Mouse (Mus musculus): ENCODE measurements around the gene Tmem50b.

Gene Tmem50b

DNA sequence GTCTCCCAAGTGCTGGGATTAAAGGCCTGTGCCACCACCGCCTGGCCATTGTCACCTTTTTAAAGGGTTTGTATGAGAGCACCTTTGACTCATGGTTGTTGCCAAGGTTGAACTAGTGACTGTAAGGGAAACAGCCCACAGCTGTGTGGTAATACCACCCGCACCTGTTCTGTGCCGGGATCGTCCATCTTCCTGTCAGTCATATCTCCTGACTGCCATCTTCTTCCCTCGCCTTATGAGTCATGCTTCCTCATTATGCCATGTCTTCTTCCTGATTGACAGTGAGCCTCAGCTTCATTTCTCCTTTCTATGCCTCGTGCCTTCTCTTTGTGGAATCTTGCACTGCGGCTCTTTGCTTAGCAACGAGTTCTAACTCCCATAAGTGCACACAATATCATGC lies 9.4 kb upstream of the Tmem50b start:
- DNase-seq, result no peak

GRCm38 (mm10) chr16:91605156-91605555 lies 7.6 kb upstream of the Tmem50b start:
- no peak for DNase-seq

GRCm38 (mm10) chr16:91601693-91602092 lies 4.1 kb upstream of the Tmem50b start:
- no peak for DNase-seq

DNA sequence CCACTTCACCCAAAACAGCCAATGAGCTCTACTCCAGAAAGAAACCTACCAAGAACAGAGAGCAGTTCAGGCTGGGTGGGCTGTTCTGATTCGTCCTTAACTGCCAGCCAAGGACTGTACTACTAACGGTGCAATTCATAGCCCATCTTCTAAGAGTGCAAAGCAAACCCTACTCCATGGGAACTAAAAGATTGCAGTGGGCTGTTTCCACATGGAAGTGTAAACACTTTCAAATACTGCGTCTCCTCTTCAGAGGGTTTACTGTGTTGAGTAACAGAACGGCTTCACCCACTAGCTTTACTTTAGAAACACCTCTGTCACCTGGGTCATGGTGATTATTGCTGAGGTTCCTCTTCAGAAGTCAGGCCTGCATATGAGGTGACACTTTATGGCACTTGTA lies 3.5 kb upstream of the Tmem50b start:
- no peak for DNase-seq

DNA sequence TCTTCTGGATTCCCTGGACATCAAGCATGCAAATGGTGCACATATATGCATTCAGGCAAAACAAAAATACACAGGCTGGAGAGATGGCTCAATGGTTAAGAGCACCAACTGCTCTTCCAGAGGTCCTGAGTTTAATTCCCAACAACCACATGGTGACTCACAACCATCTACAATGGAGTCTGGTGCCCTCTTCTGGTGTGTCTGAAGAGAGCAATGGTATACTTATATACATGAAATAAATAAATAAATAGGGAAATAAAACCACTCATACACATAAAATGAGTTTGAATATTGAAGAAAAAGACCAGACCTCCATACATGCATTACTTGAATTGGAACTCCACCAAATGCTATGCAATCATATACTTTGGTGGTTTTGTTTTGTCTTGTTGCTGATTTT lies 1.6 kb upstream of the Tmem50b start:
- DNase-seq, result no peak

DNA sequence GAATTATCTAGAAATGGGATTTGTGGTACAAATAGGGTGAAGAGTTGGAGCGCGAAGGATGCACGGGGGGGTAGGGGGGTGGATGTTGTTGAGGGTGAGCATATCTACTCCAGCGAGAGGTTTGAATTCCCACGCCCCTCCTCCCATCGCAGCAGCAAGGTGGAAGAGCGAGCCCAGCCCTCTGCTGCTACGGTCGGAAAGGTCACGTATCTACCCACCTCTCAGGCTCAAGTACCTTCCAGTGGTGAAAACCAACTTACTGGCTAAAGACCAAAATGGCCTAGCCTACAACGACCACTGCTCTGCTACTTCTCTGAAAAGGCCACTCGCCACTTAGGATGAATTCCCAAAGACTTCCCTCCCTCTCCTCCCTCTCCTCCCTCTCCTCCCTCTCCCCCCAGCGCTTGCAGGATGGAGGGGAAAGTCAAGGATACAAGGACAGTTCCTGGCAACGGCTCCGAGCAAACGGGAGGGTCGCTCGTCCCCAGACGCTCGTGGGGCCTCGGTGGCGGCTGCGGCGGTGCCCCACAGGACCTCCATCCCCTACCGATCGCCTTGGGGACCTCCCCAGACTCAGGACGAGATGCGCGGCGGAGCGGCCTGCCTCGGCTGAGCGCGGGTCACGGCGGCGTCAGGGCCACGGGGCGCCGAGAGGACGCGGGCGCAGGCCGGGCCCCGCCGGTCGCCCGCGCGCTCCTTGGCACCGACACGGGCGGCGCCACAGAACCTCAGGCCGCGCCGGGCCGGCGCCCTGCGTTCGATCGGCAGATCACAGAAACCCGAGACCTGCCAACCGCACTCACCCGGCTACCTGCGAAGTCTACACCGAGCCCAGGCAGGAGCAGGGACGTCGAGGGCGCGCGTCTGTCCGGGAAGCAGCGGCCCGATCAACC lies 575 bp downstream of the Tmem50b start:
- DNase-seq, result no peak

GRCm38 (mm10) chr16:91596397-91596778 lies 1.2 kb downstream of the Tmem50b start:
- no peak for DNase-seq

DNA sequence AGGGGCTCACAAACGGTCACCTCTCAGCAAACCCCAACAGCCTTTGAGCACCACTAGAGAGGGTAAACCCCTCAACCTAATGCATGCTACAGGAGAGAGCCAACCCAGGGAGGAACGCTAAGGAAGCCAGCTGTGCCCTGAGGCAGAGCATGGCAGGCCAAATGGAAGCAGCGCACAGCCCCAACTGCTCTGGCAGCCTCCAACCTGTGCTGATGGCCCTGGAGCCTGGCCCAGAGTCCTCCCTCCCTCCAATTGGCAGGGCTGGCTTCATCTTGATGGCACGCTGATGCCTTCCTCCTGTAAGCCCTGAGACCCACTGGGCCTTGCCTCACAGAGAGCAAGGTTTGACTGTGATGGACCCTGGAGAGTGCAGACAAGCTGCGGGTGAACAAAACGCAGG lies 2.5 kb downstream of the Tmem50b start:
- peak; percentile 23 for DNase-seq

- no peak for DNase-seq
These were observed 4.3 kb downstream of the Tmem50b start for GRCm38 (mm10) chr16:91593262-91593661.

DNA sequence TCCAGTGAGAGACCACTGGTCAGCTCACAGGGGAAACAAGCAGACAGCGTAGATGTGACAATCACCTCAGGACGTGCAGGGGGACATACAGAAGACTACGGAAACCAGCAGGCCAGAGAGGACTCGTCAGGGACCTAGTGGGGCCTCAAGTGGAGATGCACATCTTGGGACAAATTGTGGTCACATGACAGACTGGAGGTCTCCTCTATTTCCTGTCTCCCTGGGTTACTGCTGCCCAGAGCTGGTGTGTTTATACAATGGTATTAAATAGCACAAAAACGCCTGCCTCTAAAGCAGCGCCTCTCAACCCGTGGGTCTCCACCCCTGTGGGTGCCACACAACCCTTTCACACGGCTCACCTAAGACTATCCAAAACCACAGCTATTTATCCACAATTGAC lies 5.4 kb downstream of the Tmem50b start:
- no peak for DNase-seq

DNA sequence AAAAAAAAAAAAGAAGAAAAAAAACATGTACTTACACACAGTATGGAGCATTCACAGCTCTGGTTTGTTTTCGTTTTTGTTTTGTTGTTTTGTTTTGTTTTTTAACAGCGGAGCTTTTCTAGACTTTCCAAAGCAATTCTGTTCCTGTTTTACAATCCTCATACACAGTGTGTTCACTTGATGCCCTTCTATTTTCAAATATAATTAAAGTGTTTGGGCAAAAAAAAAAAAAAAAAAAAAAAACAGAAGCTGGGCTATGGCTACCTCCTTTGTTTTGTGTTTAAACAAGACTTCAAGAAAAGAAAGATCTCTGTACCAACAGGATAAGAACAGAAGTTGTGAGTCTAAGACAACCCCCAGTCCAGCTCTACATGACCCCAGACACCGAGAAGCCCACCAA lies 8.9 kb downstream of the Tmem50b start:
- no peak for DNase-seq

DNA sequence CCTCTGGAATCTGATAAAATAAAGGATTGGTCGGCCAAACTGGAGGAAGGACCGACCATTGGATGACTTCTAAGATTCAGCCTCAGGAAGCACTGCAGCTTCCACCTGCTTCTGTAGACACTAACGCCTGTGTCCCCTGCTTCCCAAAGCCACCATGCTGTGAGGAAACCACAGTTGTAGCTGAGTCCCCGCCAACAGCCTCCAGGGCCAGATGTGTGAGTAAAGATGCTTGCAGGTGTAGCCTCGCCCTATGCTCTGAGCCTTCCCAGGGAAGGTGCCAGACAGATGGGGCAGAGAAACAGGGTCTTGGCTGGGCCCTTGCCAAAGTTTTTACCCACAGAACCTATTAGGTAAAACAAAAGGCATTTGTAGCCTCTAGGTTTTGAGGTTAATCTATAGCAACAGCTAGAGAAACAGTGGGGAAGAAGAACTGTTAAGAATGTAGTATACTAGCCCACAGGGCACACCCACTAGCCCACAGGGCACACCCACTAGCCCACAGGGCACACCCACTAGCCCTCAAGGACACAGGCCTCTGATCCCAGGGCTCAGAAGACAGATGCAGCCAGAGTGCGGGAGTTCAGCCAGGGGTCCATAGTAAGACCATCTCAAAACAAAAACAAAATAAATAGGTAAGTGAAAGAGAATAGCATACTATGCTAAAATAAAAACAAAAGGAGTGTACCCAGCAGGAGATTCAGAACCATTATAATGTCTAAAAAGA lies 9.7 kb downstream of the Tmem50b start:
- DNase-seq, result no peak

DNA sequence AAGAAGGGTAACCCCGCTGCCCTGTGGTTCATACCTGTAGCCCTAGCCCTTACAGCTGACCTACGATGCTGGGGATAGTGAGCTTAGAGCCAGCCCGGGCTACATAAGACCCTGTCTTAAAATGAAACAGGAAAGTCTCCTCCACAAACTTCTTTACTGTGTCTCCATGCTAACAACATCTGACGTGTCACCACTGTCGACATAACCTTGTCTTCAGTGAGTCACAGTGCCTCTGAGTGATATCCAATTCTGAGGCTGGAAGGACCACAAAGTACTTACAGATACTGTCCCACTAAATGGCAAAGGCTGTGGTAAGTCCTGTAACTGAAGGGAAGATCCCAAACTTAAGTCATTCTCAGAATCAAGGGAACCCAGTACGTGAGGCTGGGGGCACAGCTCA lies 11.4 kb downstream of the Tmem50b start:
- no peak for DNase-seq

DNA sequence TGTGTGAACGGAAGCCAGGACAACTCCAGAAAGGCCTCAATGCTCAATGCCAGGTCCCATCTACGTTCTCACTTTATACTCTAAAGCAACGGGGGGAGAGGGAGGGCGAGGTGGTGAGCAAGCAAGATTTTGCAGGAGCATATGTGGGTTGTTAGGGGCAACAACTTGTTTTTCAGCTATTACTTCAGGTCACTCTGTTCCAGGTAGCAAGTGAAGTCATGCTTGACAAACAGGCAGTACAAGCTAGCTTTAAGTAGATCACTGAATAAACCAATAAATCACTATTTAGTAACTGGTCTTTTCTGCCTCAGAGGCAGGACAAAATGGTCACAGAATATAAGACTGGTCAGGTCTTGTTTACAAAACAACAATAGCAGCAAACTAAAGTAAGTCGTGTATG lies 12.0 kb downstream of the Tmem50b start:
- DNase-seq, result no peak

- DNase-seq, result peak; percentile 55
These were observed 15.3 kb downstream of the Tmem50b start for GRCm38 (mm10) chr16:91582307-91582706.

- no peak for DNase-seq
These were observed 18.4 kb downstream of the Tmem50b start for GRCm38 (mm10) chr16:91578980-91579720.

DNA sequence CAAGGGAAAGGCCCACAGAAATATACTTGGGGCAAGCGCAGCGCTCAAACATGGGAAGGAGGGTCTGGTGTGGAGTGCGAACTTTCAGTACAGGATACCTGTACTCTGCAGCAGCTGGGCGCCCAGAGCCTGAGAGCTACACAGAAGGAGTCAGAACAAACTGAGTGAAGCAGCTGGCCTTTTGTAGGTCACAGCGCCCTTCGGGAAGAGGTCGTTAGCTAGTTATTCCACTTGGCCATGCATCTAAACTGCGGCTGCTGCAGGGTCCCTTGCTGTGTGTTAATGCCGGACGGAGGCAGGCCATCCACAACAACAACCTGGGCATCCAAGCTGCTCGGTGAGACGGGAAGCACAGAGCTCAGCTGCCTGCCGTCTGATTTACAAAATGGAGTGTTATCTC lies 22.4 kb downstream of the Tmem50b start:
- no peak for DNase-seq

GRCm38 (mm10) chr16:91571105-91571504 lies 26.5 kb downstream of the Tmem50b start:
- no peak for DNase-seq

GRCm38 (mm10) chr16:91568960-91569359 lies 28.6 kb downstream of the Tmem50b start:
- DNase-seq, result no peak

DNA sequence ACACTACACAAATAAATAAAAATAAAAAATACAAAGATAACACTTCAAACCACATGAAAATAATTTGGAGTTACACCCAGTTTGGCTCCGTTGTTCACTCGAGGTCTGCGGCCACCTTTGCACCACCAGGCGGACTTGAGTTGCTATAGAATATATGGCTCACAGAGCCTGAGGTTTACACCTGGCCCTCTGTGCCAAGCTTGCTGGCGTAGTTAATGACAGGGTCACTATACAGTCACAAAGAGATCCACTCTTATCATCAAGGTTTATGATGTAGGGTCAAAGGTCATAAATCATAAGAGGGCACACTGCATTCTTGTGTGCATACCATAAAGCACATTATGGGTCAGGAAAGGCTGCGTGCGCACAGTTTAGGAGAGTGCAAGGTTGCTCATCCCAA lies 31.6 kb downstream of the Tmem50b start:
- no peak for DNase-seq

GRCm38 (mm10) chr16:91565292-91565951 lies 32.2 kb downstream of the Tmem50b start:
- no peak for DNase-seq

- DNase-seq, result no peak
These were observed 32.9 kb downstream of the Tmem50b start for GRCm38 (mm10) chr16:91564580-91565291.

Data from right cerebral cortex, postnatal 14 days (tissue).